Mouse (Mus musculus): ENCODE results near the gene Zp1.

The Zp1 gene

DNA sequence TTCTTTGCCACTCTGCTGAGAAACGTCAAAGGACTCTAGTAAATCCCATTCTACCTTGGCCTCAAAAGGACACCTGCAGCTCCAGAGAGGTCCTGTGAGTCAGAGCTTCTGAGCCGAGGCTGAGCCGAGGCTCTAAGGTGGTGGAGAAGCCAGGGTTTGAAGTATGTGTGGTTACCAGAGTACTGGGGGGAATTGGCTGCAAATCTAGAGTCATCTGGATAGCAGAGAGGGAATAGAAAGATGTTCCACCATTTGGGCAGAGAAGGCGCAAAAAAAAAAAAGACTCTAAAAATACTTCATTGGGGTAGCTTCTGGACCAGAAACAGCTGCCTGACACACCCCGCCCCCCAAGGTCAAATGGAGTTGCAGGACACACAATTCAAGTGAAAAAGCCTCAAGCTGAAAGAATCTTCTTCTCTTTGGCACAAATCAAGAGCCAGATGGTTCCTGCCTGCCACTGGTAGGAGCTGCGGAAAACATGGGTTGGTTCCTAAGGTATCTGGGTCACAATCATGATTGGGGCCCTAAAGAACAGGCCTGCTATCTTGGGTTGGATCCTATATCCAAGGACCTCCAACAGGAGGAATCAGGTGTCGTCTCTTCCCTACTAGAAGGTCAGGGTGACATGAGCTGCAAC, 42.1 kb downstream of the Zp1 start:
- DNase-seq (ENCODE audit: low read depth): no peak

DNA sequence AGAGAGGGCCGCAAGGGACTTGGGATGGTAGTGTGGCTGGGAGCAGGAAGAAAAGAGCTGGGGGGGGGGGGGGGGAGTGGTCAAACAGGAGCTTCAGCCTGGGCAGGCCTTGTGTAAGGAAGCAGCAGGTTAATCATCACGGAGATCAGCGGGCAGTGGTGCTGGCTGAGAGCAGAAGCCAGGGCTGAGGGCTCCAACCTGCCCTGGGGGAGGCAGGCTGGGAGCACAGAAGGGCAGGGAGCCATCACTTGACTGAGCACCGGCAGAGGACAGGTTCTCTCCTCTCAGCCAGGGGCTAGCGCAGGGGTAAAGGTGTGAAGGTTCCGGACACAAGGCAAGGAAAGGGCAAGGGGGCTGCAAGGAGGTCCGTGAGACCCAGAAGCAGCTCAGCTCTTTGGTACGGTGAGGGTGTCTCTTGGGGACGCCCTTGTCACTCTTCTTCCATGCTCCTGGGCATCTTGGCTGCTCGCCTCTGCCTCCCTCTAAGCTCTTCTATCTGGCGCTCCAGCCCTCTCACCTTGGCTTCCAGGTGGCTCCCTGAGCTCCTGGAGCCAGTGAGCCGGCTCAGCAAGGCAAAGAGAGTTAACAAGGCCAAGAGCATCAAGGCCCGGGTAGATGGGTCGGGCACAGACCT, 49.0 kb downstream of the Zp1 start:
- DNase-seq (ENCODE audit: low read depth): no peak

DNA sequence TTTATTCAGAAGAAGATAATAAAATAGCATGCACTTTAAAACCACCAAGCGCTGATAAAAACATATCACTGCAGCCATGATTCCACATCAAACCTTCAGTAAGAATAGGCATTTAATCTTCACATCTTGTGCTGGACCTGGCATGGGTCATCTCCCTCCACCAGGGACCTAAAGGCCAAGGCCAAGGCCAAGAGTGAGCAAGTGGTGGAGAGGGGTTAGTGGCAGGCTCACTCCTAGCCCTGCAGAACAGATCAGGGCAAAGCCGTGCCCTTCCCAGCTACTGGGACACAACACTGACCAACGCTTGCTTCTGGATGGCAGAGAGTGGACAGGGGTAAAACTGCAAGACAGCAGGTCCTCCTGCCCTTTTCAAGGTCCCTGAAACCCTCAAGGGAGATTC, 49.8 kb downstream of the Zp1 start:
- DNase-seq (ENCODE audit: low read depth): no peak

DNA sequence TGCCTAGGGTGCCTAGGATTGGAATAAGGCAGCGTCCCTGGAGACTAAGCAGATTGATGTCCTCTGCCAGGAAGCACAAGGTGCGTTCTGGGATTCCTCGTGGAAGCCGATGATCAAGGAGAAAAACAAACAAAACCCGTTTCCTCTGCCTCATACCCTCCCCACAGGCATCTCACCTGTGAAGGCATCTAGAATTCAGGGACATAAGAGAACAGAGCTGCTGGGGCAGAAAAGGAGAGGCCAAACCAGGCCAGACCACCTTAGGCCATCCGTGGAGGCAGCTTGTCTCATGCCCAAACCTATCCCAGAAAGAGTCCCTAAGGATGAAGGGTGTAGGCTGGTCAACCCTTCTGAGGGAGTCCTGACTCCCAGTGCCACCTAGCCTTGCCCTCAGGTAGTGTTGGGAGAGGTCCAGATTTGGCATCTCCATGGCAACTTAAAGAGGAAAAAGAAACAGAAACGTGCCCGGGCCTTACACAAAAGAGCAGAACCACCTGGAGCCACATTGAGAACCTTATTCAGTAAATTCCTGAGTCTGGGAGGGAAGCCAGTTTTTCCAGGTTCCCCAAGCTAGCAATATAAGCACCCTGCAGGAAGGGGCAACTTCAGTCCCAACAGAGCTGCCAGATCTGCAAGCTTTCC, 50.4 kb downstream of the Zp1 start, which contains the start of gene Tmem132a:
Gene Tmem132a (minus strand): TSS at position 55 of the 642 bp plus-strand sequence.
- no peak for DNase-seq (ENCODE audit: low read depth)

DNA sequence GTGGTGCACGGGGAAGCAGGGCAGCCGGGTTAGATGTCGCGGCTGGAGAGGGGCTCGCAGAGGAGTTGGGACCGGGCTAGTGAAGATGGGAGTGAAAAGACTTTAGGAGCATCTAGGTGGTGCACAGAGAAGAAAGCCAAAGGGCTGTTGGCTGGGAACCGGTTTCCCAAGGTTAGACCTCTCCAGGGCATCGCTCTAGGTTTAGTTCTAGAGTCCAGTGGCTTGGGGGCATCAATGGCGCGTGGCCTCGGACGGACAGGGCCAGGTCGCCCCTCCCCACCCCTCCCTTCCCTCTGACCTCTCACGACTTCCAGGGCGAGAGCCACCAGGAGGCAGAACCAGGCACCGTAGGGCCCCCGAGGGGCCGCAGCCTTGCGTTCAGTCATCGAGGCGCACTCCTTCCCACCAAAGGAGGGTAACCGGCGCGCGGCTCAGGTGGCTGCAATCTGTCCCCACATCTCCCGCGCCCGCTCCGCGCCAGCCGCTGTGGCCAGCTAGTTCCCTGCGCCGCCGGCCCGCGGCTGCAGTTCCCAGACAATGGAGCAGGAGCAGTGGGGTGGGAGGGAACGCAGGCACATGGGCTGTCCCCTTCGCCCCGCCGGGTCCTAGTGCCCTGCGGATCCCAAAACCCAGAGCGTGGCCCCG, 51.1 kb downstream of the Zp1 start:
- DNase-seq (ENCODE audit: low read depth): no peak

DNA sequence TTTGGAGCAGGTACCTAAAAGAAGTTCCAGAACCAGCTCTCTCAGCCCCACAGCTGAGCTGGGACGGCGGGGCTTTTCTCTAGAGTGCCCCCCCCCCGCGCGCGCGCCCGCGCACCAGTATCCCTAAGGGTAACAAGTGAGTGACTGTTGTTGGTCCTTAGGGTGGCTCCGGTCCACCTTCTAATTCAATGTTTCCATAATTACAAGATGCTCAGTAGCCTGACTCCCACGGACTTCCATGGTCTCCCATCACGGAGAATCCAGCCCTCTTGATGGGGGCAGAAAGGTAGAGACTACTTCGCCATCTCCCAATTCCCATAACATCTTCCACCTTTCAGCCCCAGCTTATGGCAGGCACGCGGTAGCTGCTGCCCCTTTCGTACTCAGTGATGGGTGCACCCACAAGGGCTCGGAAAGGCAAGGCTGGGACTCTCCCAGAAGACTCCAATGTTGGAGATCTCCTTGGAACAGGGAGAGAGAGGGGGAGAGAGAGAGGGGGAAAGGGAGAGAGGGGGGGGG, 51.8 kb downstream of the Zp1 start:
- DNase-seq (ENCODE audit: low read depth): no peak

DNA sequence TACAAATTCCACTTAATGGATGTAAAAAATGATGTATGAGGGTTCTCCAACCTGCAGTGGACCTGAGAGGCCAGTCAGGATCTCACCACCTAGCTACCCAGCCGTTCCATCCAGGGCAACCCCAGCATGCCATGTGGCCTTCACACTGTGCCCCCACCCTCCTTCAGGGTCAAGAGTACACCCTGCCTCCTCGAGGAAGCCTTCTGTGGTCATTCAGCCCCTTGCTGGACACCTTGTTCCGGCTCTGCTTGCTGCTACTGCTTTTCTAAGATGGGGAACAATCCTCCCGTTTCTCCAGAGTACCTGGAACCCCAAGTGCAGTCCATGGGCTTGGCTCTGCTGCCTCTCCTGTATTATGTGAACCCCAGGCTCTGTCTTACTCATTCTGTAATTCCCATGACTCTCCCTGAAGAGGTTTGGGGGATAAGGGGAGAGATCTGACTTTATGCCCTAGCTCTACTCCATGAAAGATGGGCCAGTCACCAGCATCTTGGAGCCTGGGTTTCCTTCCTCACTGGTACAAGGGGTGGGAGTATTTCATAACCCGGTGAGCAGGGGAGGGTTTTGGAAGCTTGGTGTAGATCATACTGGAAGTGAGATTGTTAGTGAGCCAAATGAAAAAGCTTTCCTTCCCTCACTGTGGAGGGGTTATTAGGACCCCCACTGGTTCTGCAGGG, 52.3 kb downstream of the Zp1 start:
- DNase-seq (ENCODE audit: low read depth): no peak

DNA sequence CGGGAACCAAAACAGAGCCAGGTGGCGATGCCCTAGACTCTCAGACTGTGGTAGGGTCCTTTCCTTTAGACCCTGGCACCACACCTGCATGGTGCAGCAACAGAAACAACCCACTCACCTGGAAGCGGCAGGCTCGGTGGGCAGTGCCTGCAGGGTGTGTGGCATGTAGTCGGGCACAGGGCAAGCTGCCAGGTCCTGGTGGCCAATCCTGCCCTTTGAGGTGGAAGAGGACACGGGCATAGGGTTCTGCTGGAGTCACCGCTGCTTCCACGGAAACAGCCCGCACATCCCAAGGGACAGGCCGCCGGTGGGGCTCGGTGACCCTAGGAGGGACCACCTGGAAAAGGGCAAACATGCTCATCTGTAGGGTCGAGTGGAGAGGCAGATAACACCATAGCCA, 54.1 kb downstream of the Zp1 start:
- no peak for DNase-seq (ENCODE audit: low read depth)

Data from c-Kit-positive CD71-negative TER-119-negative erythroid progenitor cells, embryonic 14.5 days (primary cell).